8 mouse cellular contexts compared by ENCODE assay signal in genomic region chr8:84256458-84256821, GRCm38 (mm10). TPM values are rescaled to one million over a fixed set of nuclear protein-coding genes. Genes with fewer than 3 reads are reported as not detected.
DNase-seq lines count a peak whose midpoint lies in the region; ATAC-seq lines count a peak whose summit lies in the region.

No protein-coding gene starts in this region.

- peak overlapping the region; percentile 93 for H3K27ac ChIP-seq in forebrain, embryonic 10.5 days
- peak overlapping the region; percentile 89 for H3K27ac ChIP-seq in limb, embryonic 11.5 days (replicated peaks; ENCODE audit: low read depth, low read length)
- peak overlapping the region; percentile 91 for H3K27ac ChIP-seq in midbrain, embryonic 12.5 days (replicated peaks)

- 17% methylated on average over 6 of the region's 6 CpGs for WGBS in forebrain, embryonic 10.5 days
- 15% methylated on average over 6 of the region's 6 CpGs for WGBS in limb, embryonic 11.5 days
- 18% methylated on average over 6 of the region's 6 CpGs for WGBS in midbrain, embryonic 12.5 days

- H3K9me3 ChIP-seq in forebrain, embryonic 10.5 days: no peaks in the 10 kb centered on the region
- no peaks in the 10 kb centered on the region for H3K9me3 ChIP-seq in limb, embryonic 11.5 days (ENCODE audit: control insufficient read depth, low read length)
- H3K9me3 ChIP-seq in midbrain, embryonic 12.5 days: no peaks in the 10 kb centered on the region

- peaks cover 81% of the 10 kb centered on the region for H3K36me3 ChIP-seq in forebrain, embryonic 10.5 days (replicated peaks)
- H3K36me3 ChIP-seq in limb, embryonic 11.5 days (ENCODE audit: control insufficient read depth, insufficient read depth, low read length): peaks cover 19% of the 10 kb centered on the region
- peaks cover 73% of the 10 kb centered on the region for H3K36me3 ChIP-seq in midbrain, embryonic 12.5 days

- H3K4me1 ChIP-seq in forebrain, embryonic 10.5 days: peaks cover 24% of the 10 kb centered on the region
- peaks cover 9% of the 10 kb centered on the region for H3K4me1 ChIP-seq in limb, embryonic 11.5 days (ENCODE audit: control insufficient read depth, insufficient read depth, low read length)
- H3K4me1 ChIP-seq in midbrain, embryonic 12.5 days: peaks cover 15% of the 10 kb centered on the region

- 0 out of 2 replicates have a peak, but pooled peaks have one; percentile 37 for ATAC-seq in limb, embryonic 11.5 days (ENCODE audit: insufficient number of reproducible peaks, low FRiP score, low TSS enrichment, low read depth)
- ATAC-seq in midbrain, embryonic 12.5 days (ENCODE audit: low FRiP score, low read depth): peak; percentile 14; the same call in 1 of the 2 replicates

- peak overlapping the region; percentile 87 for H3K4me3 ChIP-seq in forebrain, embryonic 10.5 days
- peak overlapping the region; percentile 78 for H3K4me3 ChIP-seq in limb, embryonic 11.5 days (ENCODE audit: low read depth, low read length)
- H3K4me3 ChIP-seq in midbrain, embryonic 12.5 days: peak overlapping the region; percentile 85

- DNase-seq in kidney, adult 9 months: peak; percentile 46
- no peak for DNase-seq in kidney, postnatal 10 days
- peak; percentile 58 for DNase-seq in NIH3T3 (ENCODE audit: low read depth)
- DNase-seq in forebrain, embryonic 10.5 days (ENCODE audit: extremely low spot score, low spot score): no peak
- DNase-seq in limb, embryonic 11.5 days (ENCODE audit: low spot score): no peak
- DNase-seq in ovary, adult 18-20 months (ENCODE audit: low spot score): no peak
- DNase-seq in left cerebral cortex, adult 8-10 months (ENCODE audit: low spot score in 2 of 2): no peak

- peak overlapping the region; percentile 84 for H3K9ac ChIP-seq in limb, embryonic 11.5 days (ENCODE audit: low read length)
- peak overlapping the region; percentile 77 for H3K9ac ChIP-seq in midbrain, embryonic 12.5 days (replicated peaks)

- no peaks in the 10 kb centered on the region for H3K27me3 ChIP-seq in forebrain, embryonic 10.5 days (ENCODE audit: poor library complexity, severe bottlenecking)
- H3K27me3 ChIP-seq in limb, embryonic 11.5 days (ENCODE audit: control insufficient read depth, insufficient read depth, low read length): no peaks in the 10 kb centered on the region
- no peaks in the 10 kb centered on the region for H3K27me3 ChIP-seq in midbrain, embryonic 12.5 days

- H3K4me2 ChIP-seq in limb, embryonic 11.5 days (ENCODE audit: low read depth, severe bottlenecking): peak overlapping the region; percentile 95
- peak overlapping the region; percentile 91 for H3K4me2 ChIP-seq in midbrain, embryonic 12.5 days (replicated peaks)

RNA-seq across cellular contexts. Expression of gene Mri1, which starts 0.7 kb away (rescaled TPM):
- polyA plus RNA-seq in forebrain, embryonic 10.5 days (2016; fragmentation: Nextera tagmentation; extraction: Ambion mirVana): 65.2 and 71.3 TPM in 2 replicates
- polyA plus RNA-seq in limb, embryonic 11.5 days (2014; fragmentation: Nextera tagmentation; extraction: Ambion mirVana): 56.0 and 61.4 TPM in 2 replicates
- polyA plus RNA-seq in midbrain, embryonic 12.5 days (2016; fragmentation: Nextera tagmentation; extraction: Ambion mirVana): 61.0 and 63.6 TPM in 2 replicates
- total RNA-seq in left cerebral cortex, adult 8-10 months (2022): 10 to 100 TPM; 14.3 to 18.7 (median 16.2) TPM

RNA-seq across cellular contexts. Expression of gene D8Ertd738e, which starts 6.9 kb away (rescaled TPM):
- polyA plus RNA-seq in forebrain, embryonic 10.5 days (2016; fragmentation: Nextera tagmentation; extraction: Ambion mirVana): 386 and 390 TPM in 2 replicates
- 361 and 375 TPM in 2 replicates for polyA plus RNA-seq in limb, embryonic 11.5 days (2014; fragmentation: Nextera tagmentation; extraction: Ambion mirVana)
- 268 TPM in 2 replicates for polyA plus RNA-seq in midbrain, embryonic 12.5 days (2016; fragmentation: Nextera tagmentation; extraction: Ambion mirVana)
- 100 to 1,000 TPM in 2 of 4 experiments, 10 to 100 TPM in 2; 97.1 to 133 (median 108) TPM for total RNA-seq in left cerebral cortex, adult 8-10 months (2022)

RNA-seq across cellular contexts. Expression of gene Ccdc130, which starts 13.7 kb away (rescaled TPM):
- 21.6 and 23.5 TPM in 2 replicates for polyA plus RNA-seq in forebrain, embryonic 10.5 days (2016; fragmentation: Nextera tagmentation; extraction: Ambion mirVana)
- polyA plus RNA-seq in limb, embryonic 11.5 days (2014; fragmentation: Nextera tagmentation; extraction: Ambion mirVana): 19.9 and 21.6 TPM in 2 replicates
- polyA plus RNA-seq in midbrain, embryonic 12.5 days (2016; fragmentation: Nextera tagmentation; extraction: Ambion mirVana): 24.3 and 25.1 TPM in 2 replicates
- 10 to 100 TPM; 24.6 to 29.7 (median 27.8) TPM for total RNA-seq in left cerebral cortex, adult 8-10 months (2022)

RNA-seq across cellular contexts. Expression of gene Zswim4, which starts 19.6 kb away (rescaled TPM):
- 28.6 and 31.4 TPM in 2 replicates for polyA plus RNA-seq in forebrain, embryonic 10.5 days (2016; fragmentation: Nextera tagmentation; extraction: Ambion mirVana)
- polyA plus RNA-seq in limb, embryonic 11.5 days (2014; fragmentation: Nextera tagmentation; extraction: Ambion mirVana): 23.9 and 24.5 TPM in 2 replicates
- 55.3 and 55.7 TPM in 2 replicates for polyA plus RNA-seq in midbrain, embryonic 12.5 days (2016; fragmentation: Nextera tagmentation; extraction: Ambion mirVana)
- total RNA-seq in left cerebral cortex, adult 8-10 months (2022): 10 to 100 TPM; 12.9 to 13.8 (median 13.3) TPM

Comparison
In these comparisons a context has a peak if more than half of its experiments do, and no peak if none do; other contexts are left out.
1. DNase-seq: peak in kidney, adult 9 months (single experiment) and NIH3T3 (single experiment); none in kidney, postnatal 10 days (single experiment), forebrain, embryonic 10.5 days (single experiment), limb, embryonic 11.5 days (single experiment), ovary, adult 18-20 months (single experiment) and left cerebral cortex, adult 8-10 months (0 of 2).
2. Peak in every context shown above with its lines, with median percentiles within 50 percentile points of each other: H3K27ac ChIP-seq and H3K4me3 ChIP-seq.